Mouse (Mus musculus): ENCODE data around the gene Ap5b1. TPM values are rescaled to one million over a fixed set of nuclear protein-coding genes. Genes with fewer than 3 reads are reported as not detected.

Gene Ap5b1
- total and polyA plus RNA-seq, 3 experiments: 18.0 to 28.1 TPM; not detected in 1

GRCm38 (mm10) chr19:5609171-5609546 lies 41.3 kb downstream of the Ap5b1 start:
- Histone ChIP-seq H3K4me3 (ENCODE audit: control insufficient read depth in 1 of 2, insufficient read depth in 1 of 2, low read depth in 2 of 2, low read length in 2 of 2) (peak overlapping the region; percentile 89 to 93), H3K27me3 (ENCODE audit: control insufficient read depth in 1 of 2, insufficient read depth in 2 of 2, low read length in 2 of 2) (no peaks in the 10 kb centered on the region), H3K79me2 (ENCODE audit: control insufficient read depth, insufficient read depth, low read length, poor library complexity) (peaks cover 7% of the 10 kb centered on the region), H3K36me3 (ENCODE audit: control insufficient read depth in 1 of 2, insufficient read depth in 2 of 2, low read length in 2 of 2) (peaks cover 0 to 34% of the 10 kb centered on the region in 2 experiments; a peak in 2 of 4 replicates), H3K4me1 (ENCODE audit: control insufficient read depth in 1 of 2, insufficient read depth in 2 of 2, low read length in 2 of 2) (peaks cover 11 to 33% of the 10 kb centered on the region in 2 experiments), H3K9ac (ENCODE audit: control insufficient read depth, low read depth, low read length, poor library complexity, severe bottlenecking) (peak overlapping the region; percentile 54), H3K9me3 (replicated peaks; ENCODE audit: insufficient read depth, low read length) (no peaks in the 10 kb centered on the region), H3K27ac (ENCODE audit: control insufficient read depth, low read depth, low read length) (no peak overlapping the region; the same call in 1 of the 2 replicates)
- no peak for TF ChIP-seq EP300 (IDR thresholded peaks at IDR 0.05; ENCODE audit: low read depth in 1 of 2, low read length in 2 of 2)
- TF ChIP-seq MYB (IDR thresholded peaks at IDR 0.05; ENCODE audit: low read depth, low read length): no peak
- TF ChIP-seq USF2 (IDR thresholded peaks at IDR 0.05; ENCODE audit: borderline replicate concordance in 1 of 2, insufficient read depth in 1 of 2, low read depth in 1 of 2, low read length in 2 of 2): no peak
- no peak for TF ChIP-seq RAD21 (IDR thresholded peaks at IDR 0.05; ENCODE audit: low read depth, low read length)
- no peak for TF ChIP-seq MAFK (IDR thresholded peaks at IDR 0.05; ENCODE audit: borderline replicate concordance, low read depth, low read length)
- TF ChIP-seq HCFC1 (IDR thresholded peaks at IDR 0.05; ENCODE audit: low read depth, low read length): no peak
- no peak for DNase-seq (ENCODE audit: low read depth, low spot score)

- Histone ChIP-seq H3K9ac (ENCODE audit: control insufficient read depth, low read depth, low read length, poor library complexity, severe bottlenecking) (peak within 1 kb of the TSS; percentile 90), H3K9me3 (replicated peaks; ENCODE audit: insufficient read depth, low read length) (no peaks in the 10 kb centered on the region), H3K27me3 (ENCODE audit: control insufficient read depth in 1 of 2, insufficient read depth in 2 of 2, low read length in 2 of 2) (no peaks in the 10 kb centered on the region), H3K4me1 (ENCODE audit: control insufficient read depth in 1 of 2, insufficient read depth in 2 of 2, low read length in 2 of 2) (peaks cover 11 to 33% of the 10 kb centered on the region in 2 experiments), H3K4me3 (ENCODE audit: control insufficient read depth in 1 of 2, insufficient read depth in 1 of 2, low read depth in 2 of 2, low read length in 2 of 2) (peak within 1 kb of the TSS; percentile 89 to 93), H3K36me3 (ENCODE audit: control insufficient read depth in 1 of 2, insufficient read depth in 2 of 2, low read length in 2 of 2) (peaks cover 0 to 37% of the 10 kb centered on the region in 2 experiments; a peak in 2 of 4 replicates), H3K27ac (ENCODE audit: control insufficient read depth, low read depth, low read length) (peak within 1 kb of the TSS; percentile 98), H3K79me2 (ENCODE audit: control insufficient read depth, insufficient read depth, low read length, poor library complexity) (peaks cover 7% of the 10 kb centered on the region)
- peak; percentile 94 for DNase-seq (ENCODE audit: low read depth, low spot score)
- peak; percentile 36; the same call in 1 of the 2 replicates for TF ChIP-seq MYC (IDR thresholded peaks at IDR 0.05; ENCODE audit: low read depth, low read length)
- TF ChIP-seq ZKSCAN1 (IDR thresholded peaks at IDR 0.05; ENCODE audit: low read depth, low read length): no peak
- no peak for TF ChIP-seq MAFK (IDR thresholded peaks at IDR 0.05; ENCODE audit: borderline replicate concordance, low read depth, low read length)
- no peak; the same call in 1 of the 2 replicates for TF ChIP-seq KAT2A (conservative IDR thresholded peaks at IDR 0.05; ENCODE audit: low read depth, low read length)
- no peak for TF ChIP-seq SMC3 (IDR thresholded peaks at IDR 0.05; ENCODE audit: low read depth, low read length)
- no peak for TF ChIP-seq TAL1 (IDR thresholded peaks at IDR 0.05; ENCODE audit: low read length)
- peak; percentile 51 for TF ChIP-seq MAZ (IDR thresholded peaks at IDR 0.05; ENCODE audit: low read depth, low read length)
- peak; percentile 40; the same call in 1 of the 2 replicates for TF ChIP-seq TCF12 (IDR thresholded peaks at IDR 0.05; ENCODE audit: low read depth, low read length)
- peak in 1 of 3 experiments; percentile 16; a peak in 1 of 6 replicates for TF ChIP-seq CTCF (IDR thresholded peaks at IDR 0.05 in 2 of 3, conservative IDR thresholded peaks at IDR 0.05 in 1 of 3; ENCODE audit: control insufficient read depth in 1 of 3, insufficient read depth in 1 of 3, low read depth in 2 of 3, low read length in 3 of 3, poor library complexity in 1 of 3, severe bottlenecking in 1 of 3)
- no peak for TF ChIP-seq GABPA (IDR thresholded peaks at IDR 0.05; ENCODE audit: low read depth, low read length)
- peak; percentile 91 for TF ChIP-seq HCFC1 (IDR thresholded peaks at IDR 0.05; ENCODE audit: low read depth, low read length)
- peak; percentile 59 to 83 for TF ChIP-seq POLR2A (IDR thresholded peaks at IDR 0.05; ENCODE audit: control insufficient read depth in 1 of 2, insufficient read depth in 1 of 2, low read depth in 1 of 2, low read length in 2 of 2, poor library complexity in 1 of 2)
- TF ChIP-seq ZNF384 (IDR thresholded peaks at IDR 0.05; ENCODE audit: low read depth, low read length): no peak
- TF ChIP-seq ELF1 (IDR thresholded peaks at IDR 0.05; ENCODE audit: low read depth, low read length): peak; percentile 84
- no peak; a peak in 1 of 4 replicates for TF ChIP-seq EP300 (IDR thresholded peaks at IDR 0.05; ENCODE audit: low read depth in 1 of 2, low read length in 2 of 2)
- no peak for TF ChIP-seq ZC3H11A (IDR thresholded peaks at IDR 0.05; ENCODE audit: low read depth, low read length)
- no peak for TF ChIP-seq MYB (IDR thresholded peaks at IDR 0.05; ENCODE audit: low read depth, low read length)
- peak; percentile 49; the same call in 1 of the 2 replicates for TF ChIP-seq E2F4 (IDR thresholded peaks at IDR 0.05; ENCODE audit: borderline replicate concordance, low read depth, low read length)
- no peak for TF ChIP-seq CHD1 (IDR thresholded peaks at IDR 0.05; ENCODE audit: low read depth, low read length)
- TF ChIP-seq GATA1 (IDR thresholded peaks at IDR 0.05; ENCODE audit: low read depth, low read length): no peak
- peak; percentile 60 for TF ChIP-seq TBP (IDR thresholded peaks at IDR 0.05; ENCODE audit: low read depth, low read length)
- TF ChIP-seq USF1 (IDR thresholded peaks at IDR 0.05; ENCODE audit: low read depth, low read length): peak; percentile 98
- TF ChIP-seq SIN3A (IDR thresholded peaks at IDR 0.05; ENCODE audit: low read length): peak; percentile 83
- peak; percentile 77 for TF ChIP-seq NELFE (IDR thresholded peaks at IDR 0.05; ENCODE audit: low read depth, low read length)
- 0 out of 2 replicates have a peak, but pooled peaks have one; percentile 43 for TF ChIP-seq MEF2A (IDR thresholded peaks at IDR 0.05; ENCODE audit: extremely low read depth, insufficient replicate concordance, low read depth, low read length, poor library complexity, severe bottlenecking)
- peak; percentile 90 for TF ChIP-seq MAX (IDR thresholded peaks at IDR 0.05; ENCODE audit: low read length)
- TF ChIP-seq MXI1 (IDR thresholded peaks at IDR 0.05; ENCODE audit: low read depth, low read length): peak; percentile 93
These were observed 42.0 kb downstream of the Ap5b1 start, which contains the start of gene Kat5 for GRCm38 (mm10) chr19:5609547-5610404. Kat5 (minus strand) TSS chr19:5610237.
